Mouse (Mus musculus) bone marrow macrophage, adult 2 months (primary cell): ENCODE results near the gene Gabrr1.

Experiments used
- CTCF ChIP-seq: IDR thresholded peaks from 2 replicates; pipeline ENCODE4 v1.5.1; 2012; ENCODE audit warnings: low read depth, mild to moderate bottlenecking, low read length, moderate library complexity
- POLR2A ChIP-seq: IDR thresholded peaks from 2 replicates; pipeline ENCODE4 v1.6.1; 2012; ENCODE audit warnings: mild to moderate bottlenecking, low read depth, low read length, borderline replicate concordance

GRCm38 (mm10) chr4:33149150-33149549 is 16.8 kb downstream of the Gabrr1 start:
- no peak for TF ChIP-seq CTCF
- no peak for TF ChIP-seq POLR2A
